Mouse (Mus musculus): ENCODE measurements around the gene Fer. TPM values are rescaled to one million over a fixed set of nuclear protein-coding genes. Genes with fewer than 3 reads are reported as not detected.
A peak's percentile ranks its signal among the peaks of the same experiment; 100 is the strongest.

The Fer gene
- polyA plus RNA-seq (2016; fragmentation: Nextera tagmentation; extraction: Ambion mirVana): 28.5 and 30.9 TPM in 2 replicates

DNA sequence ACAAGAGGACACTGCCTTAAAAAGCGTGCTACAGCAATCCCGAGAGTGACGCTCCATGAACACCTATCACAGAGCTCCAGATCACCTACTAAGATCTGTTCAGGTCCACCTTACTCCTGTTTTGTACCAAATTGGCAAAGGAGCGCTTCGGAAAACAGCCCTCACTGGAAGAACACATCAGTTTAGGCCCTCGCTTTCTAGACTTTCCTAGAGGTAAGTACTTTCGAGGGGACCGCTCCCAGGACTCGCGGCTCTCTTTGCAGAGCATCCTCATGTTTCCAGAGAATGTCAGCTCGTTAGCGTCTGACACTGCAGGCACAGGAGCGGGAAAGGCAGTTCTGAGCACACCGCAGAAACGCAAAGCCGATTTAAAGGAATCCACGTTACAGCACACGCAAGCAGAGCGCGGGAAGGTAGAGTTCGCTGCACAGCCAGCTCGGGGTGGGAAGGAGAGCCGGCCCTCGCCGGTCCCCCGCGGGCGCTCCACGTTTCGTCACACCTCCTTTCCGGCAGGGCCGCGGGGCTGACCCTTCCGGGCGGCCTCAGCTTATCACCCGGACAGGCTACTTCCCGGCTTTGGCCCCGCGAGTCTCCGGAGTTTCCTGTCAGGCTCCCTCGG is at the start of gene Fer:
Gene Fer, plus strand, starts transcription at position 51 of the 619 bp plus-strand sequence.
- H3K27ac ChIP-seq (replicated peaks): peak within 1 kb of the TSS; percentile 93
- H3K36me3 ChIP-seq: no peaks in the 10 kb centered on the region
- DNase-seq (ENCODE audit: low spot score): no peak
- 1% methylated on average over 41 of the region's 41 CpGs for WGBS
- H3K4me3 ChIP-seq: peak within 1 kb of the TSS; percentile 91
- H3K9me3 ChIP-seq (replicated peaks): no peaks in the 10 kb centered on the region
- peaks cover 16% of the 10 kb centered on the region for H3K4me1 ChIP-seq
- H3K27me3 ChIP-seq (ENCODE audit: low read depth, poor library complexity, severe bottlenecking): peaks cover 14% of the 10 kb centered on the region

DNA sequence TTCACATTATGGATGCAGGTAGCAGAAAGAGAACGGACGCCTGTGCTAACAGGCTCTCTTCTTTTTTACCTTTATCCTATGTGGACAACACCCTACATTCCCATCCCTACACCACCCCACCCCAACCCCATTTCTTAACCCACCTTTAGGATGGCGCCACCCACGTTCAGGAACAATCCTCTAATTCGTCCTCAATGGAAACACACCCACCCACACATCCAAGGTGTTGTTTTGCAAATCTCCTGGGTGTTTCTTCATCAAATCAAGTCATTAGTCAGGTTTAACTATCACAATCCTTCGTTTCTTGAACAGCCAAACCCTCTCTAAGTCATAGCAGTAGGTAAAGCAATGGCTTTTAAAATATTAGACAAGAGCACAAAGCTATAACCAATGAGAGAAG is 49.3 kb upstream of the Fer start:
- 82% methylated on average over 6 of the region's 6 CpGs for WGBS
- H3K9me3 ChIP-seq (replicated peaks): no peaks in the 10 kb centered on the region
- H3K4me3 ChIP-seq: no peak overlapping the region
- H3K36me3 ChIP-seq: no peaks in the 10 kb centered on the region
- H3K27me3 ChIP-seq (ENCODE audit: low read depth, poor library complexity, severe bottlenecking): no peaks in the 10 kb centered on the region
- no peak for DNase-seq (ENCODE audit: low spot score)
- no peak overlapping the region for H3K27ac ChIP-seq (replicated peaks)
- peaks cover 12% of the 10 kb centered on the region for H3K4me1 ChIP-seq

DNA sequence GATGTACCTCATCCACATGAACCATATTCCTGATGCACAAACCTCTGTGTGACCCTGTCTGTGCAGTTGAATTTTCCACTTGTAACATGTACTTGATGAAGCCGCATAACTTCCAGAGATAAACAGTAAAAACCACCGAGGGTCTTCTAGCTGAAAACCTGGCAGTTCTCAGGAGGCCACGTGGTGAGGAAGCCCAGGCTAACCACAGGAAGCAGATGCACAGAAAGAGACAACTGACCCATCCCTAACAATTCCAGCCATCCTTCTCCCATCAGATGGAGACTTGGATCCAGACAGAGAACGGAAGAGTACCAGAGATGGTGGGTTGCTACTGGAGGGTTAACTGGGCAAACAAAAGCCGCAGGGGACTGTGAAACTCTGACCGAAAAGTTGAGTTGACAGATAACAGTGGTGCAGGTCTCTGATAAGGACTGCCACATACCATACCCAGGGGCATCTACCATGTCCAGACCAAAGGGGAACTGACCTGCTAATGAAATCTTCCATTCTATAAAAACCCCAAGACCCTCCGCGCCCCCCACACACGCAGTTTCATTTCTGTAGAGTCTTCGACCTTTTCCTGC is 44.3 kb upstream of the Fer start:
- H3K27me3 ChIP-seq (ENCODE audit: low read depth, poor library complexity, severe bottlenecking): no peaks in the 10 kb centered on the region
- H3K4me1 ChIP-seq: no peaks in the 10 kb centered on the region
- no peaks in the 10 kb centered on the region for H3K9me3 ChIP-seq (replicated peaks)
- no peaks in the 10 kb centered on the region for H3K36me3 ChIP-seq
- 89% methylated on average over 10 of the region's 10 CpGs for WGBS
- no peak for DNase-seq (ENCODE audit: low spot score)
- H3K4me3 ChIP-seq: no peak overlapping the region
- H3K27ac ChIP-seq (replicated peaks): no peak overlapping the region

DNA sequence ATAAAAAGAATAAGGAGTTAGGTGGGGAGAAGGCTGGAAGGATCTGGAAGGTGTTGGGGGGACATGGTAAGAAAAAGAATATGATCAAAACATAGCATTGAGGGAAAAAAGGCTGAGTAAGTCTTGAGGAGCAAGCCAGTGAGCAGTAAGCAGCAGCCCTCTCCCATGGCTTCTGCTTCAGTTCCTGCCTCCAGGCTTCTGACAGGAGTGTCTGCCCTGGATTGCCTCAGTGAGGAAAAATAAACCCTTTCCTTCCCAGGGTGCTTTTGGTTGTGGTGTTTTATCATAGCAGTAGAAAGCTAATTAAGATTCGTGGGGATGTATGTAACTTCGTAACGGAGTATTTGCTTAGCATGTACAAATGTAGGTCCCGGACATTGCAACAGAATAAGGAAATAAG is 38.7 kb upstream of the Fer start:
- Histone ChIP-seq H3K4me3 (no peak overlapping the region), H3K4me1 (no peaks in the 10 kb centered on the region), H3K9me3 (replicated peaks) (no peaks in the 10 kb centered on the region), H3K27me3 (ENCODE audit: low read depth, poor library complexity, severe bottlenecking) (no peaks in the 10 kb centered on the region), H3K27ac (replicated peaks) (no peak overlapping the region), H3K36me3 (no peaks in the 10 kb centered on the region)
- DNase-seq (ENCODE audit: low spot score): no peak
- WGBS: 93% methylated on average over 4 of the region's 4 CpGs

DNA sequence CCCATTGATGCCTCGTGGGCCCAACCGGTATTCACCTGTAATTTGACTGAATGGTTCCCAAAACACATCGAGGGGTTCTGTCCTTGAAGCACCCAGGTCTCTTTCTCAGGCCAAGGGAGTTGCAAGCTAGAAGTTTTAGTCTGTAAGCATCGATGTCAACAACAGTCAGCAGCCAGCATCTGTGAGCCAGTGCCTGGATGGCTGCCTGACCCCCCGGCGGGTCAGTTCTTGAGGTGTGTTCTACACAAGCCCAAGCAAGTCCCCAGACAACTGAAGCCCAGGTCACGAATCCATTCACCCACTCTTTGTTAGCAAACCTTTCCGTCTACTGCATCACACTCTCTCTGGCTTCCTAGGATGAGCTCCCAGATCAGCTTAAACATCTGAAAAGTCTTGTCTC is 36.7 kb upstream of the Fer start:
- Histone ChIP-seq H3K9me3 (replicated peaks) (no peaks in the 10 kb centered on the region), H3K4me1 (no peaks in the 10 kb centered on the region), H3K27me3 (ENCODE audit: low read depth, poor library complexity, severe bottlenecking) (no peaks in the 10 kb centered on the region), H3K36me3 (no peaks in the 10 kb centered on the region), H3K27ac (replicated peaks) (no peak overlapping the region), H3K4me3 (no peak overlapping the region)
- 90% methylated on average over 8 of the region's 8 CpGs for WGBS
- no peak for DNase-seq (ENCODE audit: low spot score)

DNA sequence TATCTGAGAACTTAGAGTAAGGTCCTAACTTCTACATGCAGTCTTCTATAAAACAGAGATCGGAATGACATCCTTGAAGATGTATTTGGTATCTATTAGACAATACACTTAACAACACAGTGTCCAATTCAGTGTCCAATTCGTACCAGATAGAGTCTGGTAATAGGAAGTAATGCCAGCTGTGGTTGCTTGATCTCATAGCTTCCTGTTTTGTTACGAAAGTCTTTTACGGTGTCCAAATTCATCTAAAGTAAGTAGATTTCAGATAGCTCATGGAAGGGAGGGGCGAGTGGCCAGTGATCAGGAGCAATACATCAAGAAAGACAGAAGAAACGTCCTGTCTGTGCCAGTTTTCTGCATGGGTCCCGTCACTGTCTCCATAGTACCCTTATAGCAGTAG is 36.1 kb upstream of the Fer start:
- H3K4me1 ChIP-seq: peaks cover 3% of the 10 kb centered on the region; the same call in 1 of the 2 replicates
- WGBS: 88% methylated on average over 7 of the region's 7 CpGs
- H3K27me3 ChIP-seq (ENCODE audit: low read depth, poor library complexity, severe bottlenecking): no peaks in the 10 kb centered on the region
- no peaks in the 10 kb centered on the region for H3K36me3 ChIP-seq
- no peaks in the 10 kb centered on the region for H3K9me3 ChIP-seq (replicated peaks)
- H3K27ac ChIP-seq (replicated peaks): no peak overlapping the region
- no peak overlapping the region for H3K4me3 ChIP-seq
- no peak for DNase-seq (ENCODE audit: low spot score)

DNA sequence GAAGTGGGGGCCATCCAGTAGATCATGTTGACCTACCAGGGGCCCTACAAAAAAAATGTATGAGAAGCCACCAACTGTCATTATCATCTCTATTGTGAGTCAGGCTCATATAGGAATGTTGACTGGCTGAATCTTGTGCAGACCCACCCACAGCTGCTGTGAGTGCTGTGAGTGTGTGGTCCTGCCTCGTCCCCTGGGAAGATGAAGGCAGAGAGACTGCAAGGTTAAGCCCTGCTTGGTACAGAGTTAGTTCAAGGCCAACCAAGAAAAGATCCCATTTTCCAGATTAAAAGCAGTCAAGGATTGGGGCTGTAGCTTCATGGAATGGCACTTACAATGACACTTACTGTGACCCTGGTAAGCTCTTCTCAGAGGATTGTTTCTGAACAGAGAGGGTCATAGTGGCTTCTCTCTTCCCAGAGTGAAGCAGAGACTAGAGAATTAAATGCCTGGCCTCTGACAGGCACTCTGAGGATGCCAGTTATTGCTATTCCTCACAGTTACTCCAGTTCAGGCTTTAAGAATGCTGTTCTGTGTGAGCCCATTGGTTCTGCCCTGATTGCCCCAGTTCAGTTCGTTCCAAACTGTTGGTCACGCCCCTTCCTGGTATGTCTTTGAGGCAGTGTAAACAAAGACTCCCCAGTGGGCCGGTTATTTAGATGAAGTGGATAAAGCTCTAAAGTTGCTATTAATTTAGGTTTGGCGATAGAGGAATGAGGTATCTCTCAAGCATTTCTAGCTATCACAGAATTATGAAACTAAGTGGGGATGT is 34.1 kb upstream of the Fer start:
- peaks cover 9% of the 10 kb centered on the region for H3K4me1 ChIP-seq
- no peaks in the 10 kb centered on the region for H3K9me3 ChIP-seq (replicated peaks)
- no peak overlapping the region for H3K27ac ChIP-seq (replicated peaks)
- H3K36me3 ChIP-seq: no peaks in the 10 kb centered on the region
- no peak for DNase-seq (ENCODE audit: low spot score)
- H3K4me3 ChIP-seq: no peak overlapping the region
- no peaks in the 10 kb centered on the region for H3K27me3 ChIP-seq (ENCODE audit: low read depth, poor library complexity, severe bottlenecking)
- 63% methylated on average over 5 of the region's 5 CpGs for whole genome bisulfite sequencing

DNA sequence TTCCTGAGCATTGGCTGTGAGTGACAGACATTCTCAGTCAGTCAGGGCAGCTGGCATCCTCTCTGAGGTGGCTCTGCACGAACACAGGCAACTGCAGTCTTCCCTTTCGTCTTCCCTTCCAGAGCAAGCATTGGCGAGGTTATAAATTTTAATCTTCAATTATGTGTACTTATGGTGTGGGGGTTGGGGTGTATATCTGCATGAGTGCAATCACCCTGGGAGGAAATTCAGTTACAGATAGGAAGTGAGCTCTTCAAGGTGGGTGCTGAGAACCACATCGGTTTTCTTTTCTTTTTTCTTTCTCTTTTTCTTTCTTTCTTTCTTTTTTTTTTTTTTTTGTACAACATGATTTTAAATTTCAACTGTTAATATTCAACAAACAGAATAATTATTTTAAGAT is 31.3 kb upstream of the Fer start:
- Histone ChIP-seq H3K27ac (replicated peaks) (no peak overlapping the region), H3K4me1 (peaks cover 9% of the 10 kb centered on the region), H3K9me3 (replicated peaks) (no peaks in the 10 kb centered on the region), H3K27me3 (ENCODE audit: low read depth, poor library complexity, severe bottlenecking) (no peaks in the 10 kb centered on the region), H3K4me3 (no peak overlapping the region), H3K36me3 (no peaks in the 10 kb centered on the region)
- 87% methylated on average over 4 of the region's 4 CpGs for WGBS
- no peak for DNase-seq (ENCODE audit: low spot score)

DNA sequence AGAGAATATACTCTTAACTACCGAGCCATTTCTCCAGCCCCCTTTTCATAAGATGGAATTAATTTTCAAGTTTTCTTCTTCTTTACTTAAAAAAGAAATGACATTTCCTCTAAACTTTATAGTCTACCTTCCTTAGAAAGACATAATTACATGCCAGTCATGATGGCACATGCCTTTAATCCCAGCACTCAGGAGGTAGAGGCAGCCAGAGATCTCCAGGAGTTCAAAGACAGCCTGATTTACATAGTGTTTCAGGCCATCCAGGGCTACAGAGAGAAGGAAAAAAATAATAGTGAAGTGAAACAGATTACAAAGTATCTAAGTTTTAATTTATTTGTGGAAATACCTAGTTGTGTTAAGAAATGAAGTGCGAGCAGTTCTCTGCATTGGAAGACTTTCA is 26.6 kb upstream of the Fer start:
- 95% methylated on average over 2 of the region's 2 CpGs for WGBS

DNA sequence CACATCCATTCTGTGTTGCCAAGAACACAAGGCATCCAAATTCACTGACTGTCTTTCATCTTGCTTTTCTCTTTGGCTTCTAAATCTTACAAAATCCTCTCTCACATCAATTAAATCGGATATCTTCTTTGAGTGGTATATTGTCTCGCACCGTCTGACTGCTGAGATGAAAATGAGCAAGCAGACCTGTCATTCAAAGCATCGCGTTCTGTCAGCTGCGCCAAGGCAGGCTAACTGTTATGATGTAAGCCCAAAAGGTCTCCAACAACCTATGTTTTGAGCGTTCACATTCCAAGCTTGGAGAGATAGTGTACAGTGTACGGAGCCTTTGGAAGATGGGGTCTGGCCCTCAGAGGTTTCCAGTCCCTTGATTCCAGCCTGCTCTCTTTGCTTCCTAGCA is 26.2 kb upstream of the Fer start:
- peaks cover 6% of the 10 kb centered on the region for H3K4me1 ChIP-seq
- H3K9me3 ChIP-seq (replicated peaks): no peaks in the 10 kb centered on the region; the same call in 1 of the 2 replicates
- no peak overlapping the region for H3K27ac ChIP-seq (replicated peaks)
- no peaks in the 10 kb centered on the region for H3K27me3 ChIP-seq (ENCODE audit: low read depth, poor library complexity, severe bottlenecking)
- H3K4me3 ChIP-seq: no peak overlapping the region
- H3K36me3 ChIP-seq: no peaks in the 10 kb centered on the region
- WGBS: 89% methylated on average over 8 of the region's 8 CpGs
- DNase-seq (ENCODE audit: low spot score): no peak

More for the DNA sequence above, 26.6 kb upstream of the Fer start:
- Histone ChIP-seq H3K4me3 (no peak overlapping the region), H3K9me3 (replicated peaks) (no peaks in the 10 kb centered on the region; the same call in 1 of the 2 replicates), H3K4me1 (peaks cover 9% of the 10 kb centered on the region), H3K27me3 (ENCODE audit: low read depth, poor library complexity, severe bottlenecking) (no peaks in the 10 kb centered on the region), H3K36me3 (no peaks in the 10 kb centered on the region), H3K27ac (replicated peaks) (no peak overlapping the region)
- no peak for DNase-seq (ENCODE audit: low spot score)

DNA sequence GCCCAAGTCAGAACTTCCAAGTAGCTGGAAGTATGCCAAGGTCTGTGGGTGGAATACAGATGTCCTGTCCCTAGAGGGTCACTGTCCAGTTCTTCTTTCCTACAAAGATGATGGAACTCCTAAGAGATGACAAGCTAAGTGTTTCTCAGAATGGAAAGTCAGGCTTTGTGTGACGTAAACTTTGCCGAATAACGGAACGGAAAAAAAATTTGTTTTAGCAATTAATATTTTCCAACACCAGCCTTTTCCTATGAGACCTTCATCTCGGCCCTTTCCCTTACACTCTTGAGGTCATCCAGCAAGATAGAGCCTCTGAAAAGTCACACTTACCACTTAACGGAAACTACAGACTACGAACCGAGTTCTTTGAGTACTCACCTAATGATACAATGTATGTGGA is 24.7 kb upstream of the Fer start:
- no peaks in the 10 kb centered on the region for H3K4me1 ChIP-seq
- no peak for DNase-seq (ENCODE audit: low spot score)
- no peak overlapping the region for H3K4me3 ChIP-seq
- no peak overlapping the region for H3K27ac ChIP-seq (replicated peaks)
- 94% methylated on average over 8 of the region's 8 CpGs for WGBS
- no peaks in the 10 kb centered on the region; the same call in 1 of the 2 replicates for H3K9me3 ChIP-seq (replicated peaks)
- no peaks in the 10 kb centered on the region for H3K27me3 ChIP-seq (ENCODE audit: low read depth, poor library complexity, severe bottlenecking)
- H3K36me3 ChIP-seq: no peaks in the 10 kb centered on the region

DNA sequence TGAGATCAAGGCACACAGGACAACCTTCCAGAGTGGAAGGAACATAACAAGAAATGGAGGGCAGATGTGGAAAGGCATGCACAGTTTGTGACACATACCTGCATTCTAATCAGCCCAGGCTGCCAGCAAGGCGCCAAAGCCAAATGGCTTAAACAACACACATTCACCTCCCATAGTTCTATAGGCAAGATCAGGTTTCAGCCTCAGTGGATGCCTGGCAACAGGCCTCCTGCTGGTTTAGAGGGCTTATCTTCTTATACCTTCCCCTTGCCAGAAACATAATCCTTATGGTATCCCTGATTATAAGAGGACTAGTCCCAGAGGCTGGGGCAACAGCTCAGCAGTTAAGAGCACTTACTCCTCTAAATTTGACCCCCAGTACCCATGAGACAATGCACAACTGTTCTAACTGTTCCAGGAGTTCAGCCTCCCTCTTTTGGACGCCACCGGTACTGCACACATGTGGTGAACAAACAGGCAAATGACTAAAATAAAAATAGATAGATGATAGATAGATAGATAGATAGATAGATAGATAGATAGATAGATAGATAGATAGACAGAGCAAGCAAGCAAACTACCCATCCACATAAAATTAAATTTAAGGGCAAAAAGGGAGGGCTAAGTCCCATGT is 23.1 kb upstream of the Fer start:
- 88% methylated on average over 3 of the region's 3 CpGs for WGBS
- no peaks in the 10 kb centered on the region for H3K27me3 ChIP-seq (ENCODE audit: low read depth, poor library complexity, severe bottlenecking)
- no peaks in the 10 kb centered on the region for H3K4me1 ChIP-seq
- no peaks in the 10 kb centered on the region for H3K36me3 ChIP-seq
- no peak overlapping the region for H3K4me3 ChIP-seq
- no peak for DNase-seq (ENCODE audit: low spot score)
- no peak overlapping the region for H3K27ac ChIP-seq (replicated peaks)
- H3K9me3 ChIP-seq (replicated peaks): no peaks in the 10 kb centered on the region; the same call in 1 of the 2 replicates

DNA sequence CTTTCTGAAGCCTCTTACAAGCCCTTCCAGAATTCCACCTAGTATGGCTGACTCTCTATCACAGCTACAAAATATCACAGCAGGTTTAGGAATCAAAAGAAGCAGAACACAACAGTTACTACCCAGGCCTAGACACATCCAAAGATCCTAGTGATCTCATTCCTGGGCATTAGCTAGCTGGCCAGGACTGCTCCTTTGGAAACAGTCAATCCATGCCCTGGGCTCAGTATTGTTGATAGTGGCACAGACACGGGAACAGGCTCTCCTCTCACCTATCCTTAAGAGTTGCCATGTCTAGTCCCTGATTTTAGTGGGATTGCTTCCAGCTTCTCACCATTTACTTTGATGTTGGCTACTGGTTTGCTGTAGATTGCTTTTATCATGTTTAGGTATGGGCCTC is 20.6 kb upstream of the Fer start:
- 95% methylated on average over 1 of the region's 1 CpGs for WGBS
- no peaks in the 10 kb centered on the region; the same call in 1 of the 2 replicates for H3K9me3 ChIP-seq (replicated peaks)

More for the DNA sequence above, 20.6 kb upstream of the Fer start:
- Histone ChIP-seq H3K4me1 (no peaks in the 10 kb centered on the region), H3K36me3 (no peaks in the 10 kb centered on the region), H3K27ac (replicated peaks) (no peak overlapping the region), H3K4me3 (no peak overlapping the region), H3K27me3 (ENCODE audit: low read depth, poor library complexity, severe bottlenecking) (no peaks in the 10 kb centered on the region)
- DNase-seq (ENCODE audit: low spot score): no peak

Measured in midbrain, embryonic 10.5 days (tissue).